Mouse (Mus musculus) E14TG2a.4 (cell line): Measurements from ENCODE around the gene Cfd.

Source experiments
- H3K27me3 ChIP-seq: 2 replicates; pipeline ENCODE4 v1.6.1; 2014; ENCODE audit warnings: low read length, control low read depth; ENCODE audit not compliant: insufficient read depth
- H3K36me3 ChIP-seq: 2 replicates; pipeline ENCODE4 v1.6.1; 2014; ENCODE audit warnings: low read length, control low read depth; ENCODE audit not compliant: insufficient read depth
- H3K4me1 ChIP-seq: replicated peaks from 2 replicates; pipeline ENCODE4 v1.6.1; 2014; ENCODE audit warnings: low read depth, low read length, control low read depth
- H3K4me3 ChIP-seq: replicated peaks from 2 replicates; pipeline ENCODE4 v1.5.1; 2014; ENCODE audit warnings: mild to moderate bottlenecking, low read length
- H3K9me3 ChIP-seq: 2 replicates; pipeline ENCODE4 v1.6.1; 2014; ENCODE audit warnings: low read length, control low read depth
- CTCF ChIP-seq: conservative IDR thresholded peaks from 2 replicates; pipeline ENCODE4 v1.5.1; 2014; ENCODE audit warnings: low read length
- NANOG ChIP-seq: IDR thresholded peaks from 2 replicates; pipeline ENCODE4 v1.6.1; 2014; ENCODE audit warnings: borderline replicate concordance, low read length, mixed read lengths
- POU5F1 ChIP-seq: IDR thresholded peaks from 2 replicates; pipeline ENCODE4 v1.6.1; 2014; ENCODE audit warnings: low read length, borderline replicate concordance

Cfd gene

GRCm38 (mm10) chr10:79929967-79930825 lies 39.5 kb downstream of the Cfd start:
- H3K9me3 ChIP-seq, result 0 out of 2 replicates have a peak, but pooled peaks cover 2% of the 10 kb centered on the region
- H3K4me1 ChIP-seq, result peaks cover 57% of the 10 kb centered on the region
- H3K4me3 ChIP-seq, result no peak overlapping the region
- peaks cover 34% of the 10 kb centered on the region for H3K27me3 ChIP-seq
- no peak for TF ChIP-seq CTCF
- TF ChIP-seq NANOG, result no peak
- no peak for TF ChIP-seq POU5F1
- H3K36me3 ChIP-seq, result peaks cover 14% of the 10 kb centered on the region; the same call in 1 of the 2 replicates

GRCm38 (mm10) chr10:79930826-79931186 lies 40.2 kb downstream of the Cfd start:
- Histone ChIP-seq H3K9me3 (0 out of 2 replicates have a peak, but pooled peaks cover 2% of the 10 kb centered on the region), H3K27me3 (peaks cover 34% of the 10 kb centered on the region), H3K4me3 (no peak overlapping the region), H3K36me3 (peaks cover 14% of the 10 kb centered on the region; the same call in 1 of the 2 replicates), H3K4me1 (peaks cover 58% of the 10 kb centered on the region)
- TF ChIP-seq POU5F1 (no peak), NANOG (no peak), CTCF (no peak)

DNA sequence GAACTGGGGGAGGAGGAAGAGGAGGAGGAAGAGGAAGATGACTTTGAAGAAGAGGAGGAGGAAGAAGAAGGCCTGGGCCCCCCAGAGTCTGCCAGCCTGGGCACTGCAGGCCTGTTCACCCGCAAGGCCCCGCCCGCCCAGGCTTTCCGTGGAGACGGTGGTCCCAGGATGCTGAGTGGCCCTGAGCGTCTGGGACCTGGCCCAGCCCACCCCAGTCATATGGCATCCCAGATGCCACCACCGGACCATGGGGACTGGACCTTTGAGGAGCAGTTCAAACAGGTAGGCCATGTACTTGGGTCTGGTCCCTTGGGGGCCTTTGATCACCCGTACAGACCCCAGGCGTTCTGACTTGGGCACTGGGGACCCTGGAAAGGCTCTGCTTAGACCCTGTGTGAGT lies 41.1 kb downstream of the Cfd start:
- H3K4me1 ChIP-seq, result peaks cover 59% of the 10 kb centered on the region
- no peak for TF ChIP-seq NANOG
- no peak for TF ChIP-seq CTCF
- no peak for TF ChIP-seq POU5F1
- H3K4me3 ChIP-seq, result no peak overlapping the region
- H3K27me3 ChIP-seq, result peaks cover 27% of the 10 kb centered on the region
- H3K36me3 ChIP-seq, result peaks cover 14% of the 10 kb centered on the region; the same call in 1 of the 2 replicates
- H3K9me3 ChIP-seq, result 0 out of 2 replicates have a peak, but pooled peaks cover 2% of the 10 kb centered on the region

DNA sequence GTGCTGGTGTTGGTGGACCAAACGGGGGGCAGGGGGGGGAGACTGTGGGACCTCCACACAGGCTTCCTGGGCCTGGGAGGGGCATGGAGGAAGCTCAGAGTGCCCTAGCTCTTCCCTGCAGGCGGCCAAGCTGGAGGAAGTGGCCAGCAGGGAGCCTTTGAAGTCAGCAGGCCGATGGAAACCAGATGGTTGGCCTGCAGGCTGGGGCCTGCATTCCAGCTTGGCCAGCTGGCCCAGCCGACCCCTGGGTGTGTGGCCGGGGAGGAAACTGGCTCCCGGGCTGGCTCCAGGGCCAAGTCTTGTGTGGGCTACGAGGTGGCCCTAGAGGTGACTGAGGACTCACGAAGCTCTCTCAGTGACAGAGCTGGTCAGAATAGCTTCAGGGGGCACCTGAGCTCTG lies 42.1 kb downstream of the Cfd start:
- peaks cover 14% of the 10 kb centered on the region; the same call in 1 of the 2 replicates for H3K36me3 ChIP-seq
- peaks cover 66% of the 10 kb centered on the region for H3K4me1 ChIP-seq
- TF ChIP-seq CTCF (no peak), NANOG (no peak)
- peaks cover 21% of the 10 kb centered on the region for H3K27me3 ChIP-seq
- 0 out of 2 replicates have a peak, but pooled peaks cover 2% of the 10 kb centered on the region for H3K9me3 ChIP-seq
- no peak overlapping the region for H3K4me3 ChIP-seq

- TF ChIP-seq POU5F1 (no peak), CTCF (no peak), NANOG (no peak)
- Histone ChIP-seq H3K27me3 (peaks cover 17% of the 10 kb centered on the region), H3K4me3 (no peak overlapping the region), H3K4me1 (peaks cover 66% of the 10 kb centered on the region), H3K9me3 (0 out of 2 replicates have a peak, but pooled peaks cover 2% of the 10 kb centered on the region), H3K36me3 (peaks cover 14% of the 10 kb centered on the region; the same call in 1 of the 2 replicates)
These were observed 42.6 kb downstream of the Cfd start for GRCm38 (mm10) chr10:79933145-79933679.

- H3K9me3 ChIP-seq, result 0 out of 2 replicates have a peak, but pooled peaks cover 2% of the 10 kb centered on the region
- H3K4me3 ChIP-seq, result no peak overlapping the region
- TF ChIP-seq NANOG, result no peak
- TF ChIP-seq CTCF, result no peak
- TF ChIP-seq POU5F1, result no peak
- H3K36me3 ChIP-seq, result peaks cover 14% of the 10 kb centered on the region; the same call in 1 of the 2 replicates
- peaks cover 12% of the 10 kb centered on the region for H3K27me3 ChIP-seq
- peaks cover 66% of the 10 kb centered on the region for H3K4me1 ChIP-seq
These were observed 43.2 kb downstream of the Cfd start for GRCm38 (mm10) chr10:79933861-79934260.

DNA sequence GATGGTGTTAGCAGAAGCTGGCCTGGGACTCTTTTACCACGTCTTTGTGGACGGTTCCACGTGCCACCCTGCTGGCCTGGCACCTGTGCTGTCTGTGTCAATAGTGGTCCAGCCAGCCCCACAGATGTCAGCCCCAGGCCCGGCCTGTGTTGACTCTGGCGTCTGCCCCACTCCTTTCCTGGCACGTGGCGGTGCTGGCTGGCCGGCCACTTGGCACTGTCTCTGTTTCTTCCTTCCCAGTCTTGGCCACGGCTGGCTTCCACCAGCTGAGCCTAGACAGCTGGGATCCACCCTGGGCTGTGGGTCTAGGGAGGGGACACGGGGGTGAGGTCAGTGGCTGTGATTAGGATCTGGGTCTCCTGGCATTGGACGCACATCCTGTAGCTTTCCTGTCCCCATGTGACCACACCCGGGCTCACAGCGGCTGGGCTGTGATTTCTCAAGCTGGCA lies 43.6 kb downstream of the Cfd start:
- Histone ChIP-seq H3K27me3 (peaks cover 9% of the 10 kb centered on the region), H3K4me3 (no peak overlapping the region), H3K4me1 (peaks cover 66% of the 10 kb centered on the region), H3K36me3 (peaks cover 14% of the 10 kb centered on the region; the same call in 1 of the 2 replicates), H3K9me3 (0 out of 2 replicates have a peak, but pooled peaks cover 2% of the 10 kb centered on the region)
- TF ChIP-seq POU5F1 (no peak), CTCF (no peak), NANOG (no peak)
